Mouse (Mus musculus): ENCODE results near the gene Cby3. TPM values are rescaled to one million over a fixed set of nuclear protein-coding genes. Genes with fewer than 3 reads are reported as not detected.

Cby3 gene
- polyA plus RNA-seq, 1 experiment from 2014 or later, result 1.1 TPM

DNA sequence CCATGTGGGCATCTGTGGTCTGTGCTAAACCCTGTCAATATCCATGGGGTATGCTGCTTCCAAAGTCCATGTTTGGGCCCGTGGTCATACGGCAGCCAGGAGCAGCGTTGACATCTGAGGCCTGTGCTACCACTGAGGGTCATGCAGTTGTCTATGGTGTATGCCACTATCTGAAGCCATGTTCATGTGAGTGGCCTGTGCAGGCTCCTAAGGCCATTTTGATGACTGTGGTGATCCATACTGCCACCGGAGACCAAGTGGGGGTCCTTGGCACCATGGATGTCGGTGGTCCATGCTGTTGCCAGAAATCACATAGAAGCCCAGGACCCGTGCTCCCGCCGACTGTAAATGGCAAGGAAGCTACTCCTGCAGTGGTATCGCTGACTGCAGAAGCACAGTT is 13.3 kb downstream of the Cby3 start:
- Histone ChIP-seq H3K4me1 (replicated peaks) (peaks cover 15% of the 10 kb centered on the region), H3K9me3 (no peaks in the 10 kb centered on the region), H3K9ac (no peak overlapping the region), H3K36me3 (no peaks in the 10 kb centered on the region), H3K27me3 (no peaks in the 10 kb centered on the region), H3K4me3 (no peak overlapping the region), H3K27ac (replicated peaks) (no peak overlapping the region), H3K4me2 (no peak overlapping the region)
- ATAC-seq (ENCODE audit: low FRiP score, low read depth), result no peak
- WGBS, result 93% methylated on average over 9 of the region's 9 CpGs

DNA sequence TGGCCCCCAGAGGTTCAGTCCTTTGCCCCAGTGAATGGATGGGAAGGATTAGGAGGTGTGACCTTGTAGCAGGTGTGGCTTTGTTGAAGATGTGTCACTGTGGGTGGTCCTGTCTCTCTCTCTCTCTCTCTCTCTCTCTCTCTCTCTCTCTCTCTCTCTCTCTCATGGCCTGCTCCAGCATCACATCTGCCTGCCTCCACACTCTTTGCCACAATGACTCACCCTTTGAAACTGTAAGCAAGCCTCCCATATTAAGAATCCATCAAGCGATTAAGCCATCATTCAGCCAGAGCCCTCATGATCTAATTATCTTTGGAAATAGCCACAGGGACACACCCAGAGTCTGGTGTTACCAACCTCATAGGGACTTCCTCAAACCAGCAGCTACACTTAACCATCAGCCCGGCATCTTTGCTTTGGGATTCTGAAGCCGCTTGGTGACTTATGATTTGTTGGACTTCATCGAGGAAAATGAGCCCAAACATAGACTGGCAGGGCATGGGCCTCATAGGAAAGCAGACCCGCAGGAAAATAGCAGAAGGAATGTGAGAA is 15.2 kb downstream of the Cby3 start:
- WGBS, result 95% methylated on average over 5 of the region's 5 CpGs
- Histone ChIP-seq H3K27ac (replicated peaks) (no peak overlapping the region), H3K4me1 (replicated peaks) (peaks cover 15% of the 10 kb centered on the region), H3K9ac (no peak overlapping the region), H3K36me3 (no peaks in the 10 kb centered on the region), H3K27me3 (no peaks in the 10 kb centered on the region), H3K4me3 (no peak overlapping the region), H3K9me3 (no peaks in the 10 kb centered on the region), H3K4me2 (no peak overlapping the region)
- ATAC-seq (ENCODE audit: low FRiP score, low read depth), result no peak

DNA sequence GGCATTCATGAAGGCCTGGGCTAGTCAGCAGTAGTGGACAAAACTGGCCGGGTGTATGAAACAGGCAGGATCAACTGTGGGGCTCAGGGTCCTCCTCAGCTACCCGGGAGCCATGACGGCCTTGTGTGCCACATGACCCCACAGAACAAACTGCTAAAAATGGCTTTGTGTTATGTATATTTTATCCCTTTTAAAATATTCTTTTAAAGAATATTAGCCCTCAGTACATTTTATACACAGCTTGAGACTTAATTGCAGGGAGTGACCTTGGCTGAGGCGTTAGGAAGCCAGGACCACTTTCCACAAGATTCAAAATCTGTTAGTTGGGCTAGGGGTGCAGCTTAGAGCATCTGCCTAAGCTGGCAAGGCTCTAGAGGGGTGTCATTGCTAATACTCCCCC is 16.7 kb downstream of the Cby3 start:
- WGBS, result 37% methylated on average over 4 of the region's 4 CpGs
- H3K4me2 ChIP-seq, result peak overlapping the region; percentile 73
- H3K9ac ChIP-seq, result peak overlapping the region; percentile 62; the same call in 1 of the 2 replicates
- peaks cover 15% of the 10 kb centered on the region for H3K4me1 ChIP-seq (replicated peaks)
- H3K4me3 ChIP-seq, result no peak overlapping the region
- no peaks in the 10 kb centered on the region for H3K9me3 ChIP-seq
- H3K36me3 ChIP-seq, result no peaks in the 10 kb centered on the region
- H3K27ac ChIP-seq (replicated peaks), result peak overlapping the region; percentile 95
- H3K27me3 ChIP-seq, result no peaks in the 10 kb centered on the region
- ATAC-seq (ENCODE audit: low FRiP score, low read depth), result no peak

DNA sequence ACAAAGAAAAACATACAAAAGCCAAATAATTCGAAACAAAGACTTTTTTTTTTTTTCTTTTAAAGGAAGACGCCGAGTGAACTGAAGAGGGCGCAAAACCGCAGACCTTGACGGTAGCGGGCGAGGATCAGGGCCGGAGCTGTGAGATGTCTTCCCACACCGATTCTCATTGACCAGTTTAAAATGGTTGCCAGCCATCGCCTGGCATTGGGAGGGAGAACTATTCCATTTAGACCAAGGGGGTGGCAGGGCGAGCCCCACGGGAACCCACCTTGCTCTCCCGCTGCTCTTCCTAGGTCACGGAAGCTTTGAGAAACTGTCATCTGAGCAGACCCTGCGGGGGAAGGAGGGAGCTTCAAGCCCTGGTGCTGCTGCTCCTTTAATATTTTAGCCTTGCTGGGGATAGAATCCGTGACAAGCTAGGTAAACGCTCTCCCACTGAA is 17.2 kb downstream of the Cby3 start:
- no peaks in the 10 kb centered on the region for H3K9me3 ChIP-seq
- peak overlapping the region; percentile 41 for H3K4me3 ChIP-seq
- H3K4me1 ChIP-seq (replicated peaks), result peaks cover 20% of the 10 kb centered on the region
- H3K36me3 ChIP-seq, result no peaks in the 10 kb centered on the region
- peak overlapping the region; percentile 73 for H3K4me2 ChIP-seq
- H3K9ac ChIP-seq, result peak overlapping the region; percentile 62
- no peaks in the 10 kb centered on the region for H3K27me3 ChIP-seq
- peak; percentile 60 for ATAC-seq (ENCODE audit: low FRiP score, low read depth)
- under 1% methylated on average over 18 of the region's 18 CpGs for WGBS
- H3K27ac ChIP-seq (replicated peaks), result peak overlapping the region; percentile 95

DNA sequence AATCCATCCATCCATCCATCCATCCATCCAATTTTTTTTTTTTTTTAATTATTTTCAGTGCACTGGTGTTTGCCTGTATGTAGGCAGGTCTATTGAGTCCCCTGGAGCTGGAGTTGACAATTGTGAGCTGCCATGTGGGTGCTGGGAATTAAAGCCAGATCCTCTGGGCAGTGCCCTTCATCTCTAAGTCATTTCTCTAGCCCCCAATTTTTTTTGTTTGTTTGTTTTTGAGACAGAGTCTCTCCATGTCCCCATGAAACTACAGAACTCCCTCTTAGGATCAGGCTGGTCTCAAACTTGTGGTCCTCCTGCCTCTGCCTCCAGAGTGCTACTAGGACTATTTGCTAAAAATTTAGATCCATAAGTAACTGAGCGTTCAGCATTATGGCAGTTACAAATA is 17.6 kb downstream of the Cby3 start:
- peaks cover 24% of the 10 kb centered on the region for H3K4me1 ChIP-seq (replicated peaks)
- peak overlapping the region; percentile 73 for H3K4me2 ChIP-seq
- H3K36me3 ChIP-seq, result no peaks in the 10 kb centered on the region
- no peaks in the 10 kb centered on the region for H3K27me3 ChIP-seq
- ATAC-seq (ENCODE audit: low FRiP score, low read depth), result no peak
- H3K27ac ChIP-seq (replicated peaks), result peak overlapping the region; percentile 95
- no peaks in the 10 kb centered on the region for H3K9me3 ChIP-seq
- 86% methylated on average over 1 of the region's 1 CpGs for WGBS
- peak overlapping the region; percentile 41 for H3K4me3 ChIP-seq
- peak overlapping the region; percentile 62; the same call in 1 of the 2 replicates for H3K9ac ChIP-seq

DNA sequence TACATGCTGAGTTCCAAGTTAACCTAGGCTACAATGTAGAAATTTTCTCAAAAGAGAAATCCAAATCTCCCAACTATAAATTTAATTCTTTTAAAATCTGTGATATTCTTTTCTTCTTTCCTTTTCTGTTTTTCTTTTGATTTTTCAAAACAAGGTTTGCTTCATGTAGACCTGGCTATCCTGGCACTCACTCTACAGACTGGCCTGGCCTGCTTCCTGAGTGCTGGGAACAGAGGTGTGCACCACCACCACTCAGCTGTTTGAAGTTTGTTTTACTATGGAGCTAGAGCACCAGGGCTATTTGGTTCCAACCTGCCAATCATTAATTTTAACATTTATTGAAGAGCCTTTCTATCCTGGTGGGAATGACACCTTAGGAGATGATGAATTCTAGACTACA is 18.8 kb downstream of the Cby3 start:
- H3K27ac ChIP-seq (replicated peaks), result no peak overlapping the region
- no peak overlapping the region for H3K4me2 ChIP-seq
- H3K27me3 ChIP-seq, result no peaks in the 10 kb centered on the region
- no peaks in the 10 kb centered on the region for H3K36me3 ChIP-seq
- ATAC-seq (ENCODE audit: low FRiP score, low read depth), result no peak
- no peak overlapping the region for H3K9ac ChIP-seq
- no peak overlapping the region for H3K4me3 ChIP-seq
- no peaks in the 10 kb centered on the region for H3K9me3 ChIP-seq
- peaks cover 24% of the 10 kb centered on the region for H3K4me1 ChIP-seq (replicated peaks)

DNA sequence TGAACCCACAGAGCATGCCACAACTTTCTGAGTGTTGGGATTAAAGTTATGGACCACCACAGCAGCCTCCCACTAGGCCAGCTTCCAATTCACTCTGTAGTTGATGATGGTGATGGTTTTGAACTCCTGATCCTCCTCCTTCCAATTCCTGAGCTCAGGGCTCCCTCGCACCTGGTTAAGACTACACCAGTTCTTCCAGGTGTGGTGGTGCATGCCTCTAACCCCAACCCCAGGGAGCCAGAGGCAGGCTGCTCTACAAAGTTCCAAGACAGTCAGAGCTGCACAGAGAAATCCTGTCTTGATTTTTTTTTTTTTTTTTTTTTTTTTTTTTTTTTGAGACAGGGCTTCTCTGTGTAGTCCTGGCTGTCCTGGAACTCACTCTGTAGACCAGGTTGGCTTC is 19.4 kb downstream of the Cby3 start:
- ATAC-seq (ENCODE audit: low FRiP score, low read depth), result no peak
- Histone ChIP-seq H3K4me1 (replicated peaks) (peaks cover 24% of the 10 kb centered on the region), H3K27ac (replicated peaks) (no peak overlapping the region), H3K4me2 (no peak overlapping the region), H3K27me3 (no peaks in the 10 kb centered on the region), H3K9me3 (no peaks in the 10 kb centered on the region), H3K36me3 (no peaks in the 10 kb centered on the region), H3K4me3 (no peak overlapping the region), H3K9ac (no peak overlapping the region)
- WGBS, result 100% methylated on average over 1 of the region's 1 CpGs

DNA sequence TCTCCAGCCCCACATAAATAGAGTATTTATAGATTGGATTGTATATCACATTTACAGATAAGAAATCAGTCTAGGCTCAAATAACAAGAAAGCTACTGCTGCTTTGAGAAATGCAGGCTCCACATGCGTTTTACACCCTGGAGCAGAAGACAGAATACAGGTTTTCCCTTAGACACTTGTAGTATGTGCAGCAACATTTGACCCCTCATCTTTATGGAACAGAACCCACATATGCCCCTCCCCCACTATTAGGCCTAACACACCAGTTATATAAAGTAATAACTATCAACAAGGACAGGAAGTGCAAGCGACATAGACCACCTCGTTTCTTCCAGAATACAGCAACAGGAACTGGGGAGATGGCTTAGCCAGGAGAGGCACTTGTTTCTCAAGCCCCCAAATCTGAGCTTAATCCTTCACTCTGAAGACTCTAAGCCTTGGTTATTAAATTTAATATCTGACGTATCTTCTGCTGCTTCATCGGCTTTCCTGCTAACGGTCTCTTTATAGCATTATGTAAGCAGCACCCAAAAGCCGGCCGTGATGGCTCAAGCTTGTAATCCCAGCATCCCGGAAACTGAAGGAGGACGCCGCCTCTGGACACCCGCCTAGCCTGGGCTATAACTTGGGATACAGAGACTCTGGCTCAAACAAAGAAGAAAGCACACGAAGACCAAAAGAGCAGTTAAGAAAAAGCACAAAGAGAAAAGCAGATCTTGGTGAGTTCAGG is 20.2 kb downstream of the Cby3 start:
- H3K4me2 ChIP-seq, result no peak overlapping the region

DNA sequence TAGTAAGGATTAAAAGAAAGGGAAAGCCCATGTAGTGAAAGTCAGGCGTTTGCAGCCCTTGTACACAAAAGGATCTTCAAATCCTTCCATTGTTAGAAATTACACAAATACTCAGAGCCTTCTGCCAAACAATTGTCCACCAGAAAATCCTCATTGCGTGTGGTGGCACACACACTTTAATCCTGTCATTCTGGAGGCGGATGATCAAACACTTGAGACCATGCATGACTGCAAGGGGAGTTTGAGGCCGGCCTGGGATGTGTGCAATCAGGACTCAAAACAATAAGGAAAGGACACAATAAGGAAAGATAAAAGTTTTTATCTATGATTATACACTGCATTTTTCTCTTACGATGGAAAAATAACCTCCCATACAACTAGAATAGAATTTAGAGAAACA is 21.2 kb downstream of the Cby3 start:
- H3K36me3 ChIP-seq, result peaks cover 7% of the 10 kb centered on the region
- H3K27ac ChIP-seq (replicated peaks), result no peak overlapping the region
- no peak overlapping the region for H3K4me3 ChIP-seq
- no peaks in the 10 kb centered on the region for H3K27me3 ChIP-seq
- H3K4me2 ChIP-seq, result no peak overlapping the region
- H3K9ac ChIP-seq, result no peak overlapping the region
- ATAC-seq (ENCODE audit: low FRiP score, low read depth), result no peak
- peaks cover 40% of the 10 kb centered on the region for H3K4me1 ChIP-seq (replicated peaks)
- no peaks in the 10 kb centered on the region for H3K9me3 ChIP-seq
- 83% methylated on average over 5 of the region's 5 CpGs for WGBS

More for the DNA sequence above, 20.2 kb downstream of the Cby3 start:
- peaks cover 31% of the 10 kb centered on the region for H3K4me1 ChIP-seq (replicated peaks)
- no peaks in the 10 kb centered on the region for H3K9me3 ChIP-seq
- WGBS, result 92% methylated on average over 13 of the region's 13 CpGs
- no peak overlapping the region for H3K9ac ChIP-seq
- H3K4me3 ChIP-seq, result no peak overlapping the region
- peaks cover 2% of the 10 kb centered on the region for H3K36me3 ChIP-seq
- no peaks in the 10 kb centered on the region for H3K27me3 ChIP-seq
- no peak overlapping the region for H3K27ac ChIP-seq (replicated peaks)
- no peak for ATAC-seq (ENCODE audit: low FRiP score, low read depth)

DNA sequence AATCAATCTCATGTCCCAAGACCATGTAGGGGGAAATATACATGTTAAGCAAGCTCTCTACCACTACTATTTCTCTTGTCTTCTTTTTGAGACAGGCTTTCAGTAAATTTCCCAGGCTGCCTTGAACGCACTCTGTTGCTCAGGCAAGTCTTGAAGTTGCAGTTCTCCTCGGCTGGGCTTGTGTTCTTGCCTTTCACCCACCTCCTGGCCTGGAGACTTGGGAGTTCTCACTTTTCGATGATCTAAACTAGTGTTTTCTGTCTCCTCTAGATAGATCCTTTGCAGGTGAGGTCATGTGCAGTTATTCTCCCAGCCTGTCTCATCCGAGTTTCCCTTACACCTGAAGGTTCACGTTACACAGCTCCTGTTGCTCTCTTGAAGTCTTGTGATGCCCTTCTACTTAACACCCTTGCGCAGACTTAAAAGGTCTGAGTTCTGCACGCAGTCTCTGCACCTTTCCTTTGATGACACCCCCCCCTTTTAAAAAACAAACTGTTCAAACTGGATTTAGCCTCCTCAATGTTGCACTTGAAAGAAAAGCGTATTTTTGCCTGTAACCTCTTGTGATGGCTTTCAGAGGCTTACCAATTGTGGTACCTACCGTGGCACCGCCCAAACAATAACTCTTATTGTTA is 22.0 kb downstream of the Cby3 start:
- Histone ChIP-seq H3K9me3 (no peaks in the 10 kb centered on the region), H3K4me1 (replicated peaks) (peaks cover 35% of the 10 kb centered on the region), H3K27me3 (no peaks in the 10 kb centered on the region), H3K9ac (peak overlapping the region; percentile 79), H3K4me2 (peak overlapping the region; percentile 78), H3K36me3 (peaks cover 7% of the 10 kb centered on the region), H3K4me3 (peak overlapping the region; percentile 98), H3K27ac (replicated peaks) (peak overlapping the region; percentile 99)
- no peak for ATAC-seq (ENCODE audit: low FRiP score, low read depth)
- WGBS, result 27% methylated on average over 10 of the region's 10 CpGs

DNA sequence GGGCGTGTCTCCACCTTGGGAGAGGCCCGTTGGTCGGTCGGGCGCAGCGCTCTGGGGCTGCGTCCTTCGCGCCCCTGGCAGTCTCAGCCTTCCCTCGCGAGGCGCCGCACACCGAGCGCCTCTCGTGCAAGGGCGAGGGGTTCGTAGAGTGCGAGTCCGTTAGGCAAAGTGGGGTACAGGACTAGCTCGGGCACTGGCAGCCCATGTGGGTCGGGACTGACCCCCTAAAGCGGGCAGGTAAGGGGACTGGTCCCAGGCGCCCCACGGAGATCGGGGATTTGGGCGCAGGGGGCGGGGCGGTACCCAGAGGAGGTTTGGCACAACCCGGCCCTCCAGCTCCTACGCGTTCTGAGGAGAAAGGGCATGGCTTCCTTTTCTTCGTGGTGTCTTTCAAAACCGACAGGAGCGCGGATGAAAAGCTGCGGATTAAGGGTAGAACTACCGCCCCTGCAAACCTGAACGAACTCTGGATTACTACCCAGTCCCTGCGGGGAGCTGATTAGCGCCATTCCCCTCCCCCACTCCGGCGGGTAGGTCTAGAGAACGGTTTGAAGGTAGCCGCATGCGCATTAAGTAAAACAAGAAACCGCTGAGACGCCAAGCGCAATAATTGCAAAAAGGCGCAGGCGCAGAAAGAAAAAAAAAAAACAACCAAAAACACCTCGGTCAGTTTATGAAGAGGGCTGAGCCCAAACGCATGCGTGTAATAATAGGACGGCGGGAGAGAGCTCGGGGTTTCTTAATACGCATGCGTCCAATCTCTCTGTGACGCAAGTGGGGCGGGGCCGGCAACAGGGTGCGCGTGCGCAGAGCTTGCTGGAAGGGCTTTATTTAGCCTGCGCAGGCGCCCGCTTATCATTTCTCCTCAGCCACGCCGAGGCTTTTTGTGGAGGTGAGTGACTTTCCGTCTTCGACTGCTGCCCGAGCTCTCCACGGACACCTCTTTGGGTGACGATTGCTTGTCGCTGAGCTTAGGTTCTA is 22.9 kb downstream of the Cby3 start, which contains the start of gene Hnrnph1:
TSS of gene Hnrnph1 (plus strand) at position 80 of the 981 bp plus-strand sequence.
- H3K4me2 ChIP-seq, result peak within 1 kb of the TSS; percentile 90
- peak within 1 kb of the TSS; percentile 98 for H3K4me3 ChIP-seq
- WGBS, result under 1% methylated on average over 75 of the region's 76 CpGs
- no peaks in the 10 kb centered on the region for H3K27me3 ChIP-seq
- H3K27ac ChIP-seq (replicated peaks), result peak within 1 kb of the TSS; percentile 99
- peaks cover 10% of the 10 kb centered on the region for H3K36me3 ChIP-seq
- peak; percentile 95 for ATAC-seq (ENCODE audit: low FRiP score, low read depth)
- H3K9ac ChIP-seq, result peak within 1 kb of the TSS; percentile 100
- H3K9me3 ChIP-seq, result no peaks in the 10 kb centered on the region
- H3K4me1 ChIP-seq (replicated peaks), result peaks cover 34% of the 10 kb centered on the region

Measured in hindbrain, embryonic 15.5 days (tissue).